Mouse (Mus musculus) small intestine, adult 2 months (tissue): Measurements from ENCODE around the gene Uri1. TPM values are rescaled to one million over a fixed set of nuclear protein-coding genes. Genes with fewer than 3 reads are reported as not detected.
A peak's percentile ranks its signal among the peaks of the same experiment; 100 is the strongest.

ENCODE experiments used
- H3K27ac ChIP-seq: fragments of 200-500 bp; 2 replicates; pipeline ENCODE4 v1.5.1; 2012; ENCODE audit warnings: low read depth, low read length, control low read depth, inconsistent platforms; ENCODE audit not compliant: insufficient read depth
- H3K27me3 ChIP-seq: fragments of 200-500 bp; 2 replicates; pipeline ENCODE4 v1.6.1; 2012; ENCODE audit warnings: mild to moderate bottlenecking, moderate library complexity, low read length, inconsistent platforms; ENCODE audit not compliant: control insufficient read depth, insufficient read depth
- H3K36me3 ChIP-seq: fragments of 200-500 bp; 2 replicates; pipeline ENCODE4 v1.6.1; 2012; ENCODE audit warnings: mild to moderate bottlenecking, low read length, control low read depth, inconsistent platforms; ENCODE audit not compliant: control insufficient read depth, insufficient read depth
- H3K4me1 ChIP-seq: fragments of 200-500 bp; 2 replicates; pipeline ENCODE4 v1.6.1; 2012; ENCODE audit warnings: low read length, inconsistent platforms, mixed read lengths; ENCODE audit not compliant: control insufficient read depth, insufficient read depth, insufficient read length
- H3K4me3 ChIP-seq: fragments of 200-500 bp; 2 replicates; pipeline ENCODE4 v1.5.1; 2012; ENCODE audit warnings: low read depth, mild to moderate bottlenecking, control low read depth, inconsistent platforms, low read length, moderate library complexity
- CTCF ChIP-seq: fragments of 200-500 bp; IDR thresholded peaks from 2 replicates; pipeline ENCODE4 v1.5.1; 2012; ENCODE audit warnings: low read depth, mild to moderate bottlenecking, control low read depth, inconsistent platforms, low read length, moderate library complexity, mixed read lengths; ENCODE audit not compliant: insufficient replicate concordance, insufficient read length; ENCODE audit errors: extremely low read depth
- POLR2A ChIP-seq: fragments of 200-500 bp; IDR thresholded peaks from 2 replicates; pipeline ENCODE4 v1.6.1; 2012; ENCODE audit warnings: low read depth, mild to moderate bottlenecking, control low read depth, inconsistent platforms, low read length, moderate library complexity
- WGBS: fragments of 180-500 bp; shearing (Covaris S2); methylation state at CpG from one replicate; pipeline ENCODE4 v1.1.7; 2018; 5-methylcytosine and 5-hydroxymethylcytosine counted together
- polyA plus RNA-seq: library from polyadenylated mRNA; depleted of rRNA; stranded (reverse); fragments of >200 nt; gene quantifications from 2 replicates; pipeline ENCODE4 v1.2.3, GENCODE M21; 2012

Gene Uri1
- polyA plus RNA-seq, 1 experiment: 3.8 TPM

- Histone ChIP-seq H3K4me3 (no peak overlapping the region), H3K27ac (no peak overlapping the region), H3K4me1 (no peaks in the 10 kb centered on the region), H3K36me3 (peaks cover 9% of the 10 kb centered on the region), H3K27me3 (no peaks in the 10 kb centered on the region)
- TF ChIP-seq CTCF (no peak), POLR2A (no peak)
- 96% methylated on average over 3 of the region's 3 CpGs for WGBS
Measured at GRCm38 (mm10) chr7:37979729-37980128, 43.6 kb downstream of the Uri1 start.

GRCm38 (mm10) chr7:37978412-37978811, 44.9 kb downstream of the Uri1 start:
- TF ChIP-seq POLR2A (no peak), CTCF (no peak)
- H3K4me3 ChIP-seq: no peak overlapping the region
- H3K36me3 ChIP-seq: peaks cover 9% of the 10 kb centered on the region
- H3K27me3 ChIP-seq: no peaks in the 10 kb centered on the region
- H3K27ac ChIP-seq: no peak overlapping the region
- WGBS: 88% methylated on average over 4 of the region's 4 CpGs
- no peaks in the 10 kb centered on the region for H3K4me1 ChIP-seq

- no peak for TF ChIP-seq CTCF
- H3K4me1 ChIP-seq: peaks cover 2% of the 10 kb centered on the region; the same call in 1 of the 2 replicates
- no peak overlapping the region for H3K27ac ChIP-seq
- H3K36me3 ChIP-seq: peaks cover 9% of the 10 kb centered on the region
- no peaks in the 10 kb centered on the region for H3K27me3 ChIP-seq
- 89% methylated on average over 2 of the region's 2 CpGs for WGBS
- H3K4me3 ChIP-seq: no peak overlapping the region
Measured at GRCm38 (mm10) chr7:37977676-37978075, 45.7 kb downstream of the Uri1 start.

DNA sequence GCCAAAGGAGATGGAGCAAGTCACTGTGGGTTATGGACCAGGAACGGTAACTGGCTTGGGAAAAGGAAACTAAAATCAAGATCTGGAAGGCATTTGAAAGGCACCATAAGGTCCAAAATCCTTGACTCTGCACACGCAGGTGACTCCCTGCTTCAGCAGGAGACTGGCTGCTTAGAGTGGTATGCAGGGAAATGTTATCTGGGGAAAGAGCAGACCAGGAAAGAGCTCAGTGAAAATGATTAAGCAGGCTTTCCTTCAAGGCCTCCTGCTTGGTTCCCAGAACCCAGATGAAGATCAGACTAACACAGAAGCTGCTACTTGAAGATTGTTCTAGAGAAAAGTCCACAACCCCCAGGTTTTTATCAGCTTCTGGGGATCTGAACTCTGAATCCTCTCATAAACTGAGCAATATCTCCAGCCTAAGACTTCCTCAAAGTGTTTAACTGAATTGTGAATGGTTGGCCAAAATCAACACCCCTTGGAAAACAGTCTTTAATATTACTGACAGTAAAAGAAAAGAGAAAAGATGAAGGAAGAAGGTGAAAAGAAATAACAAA, 50.3 kb downstream of the Uri1 start:
- Histone ChIP-seq H3K4me1 (peaks cover 2% of the 10 kb centered on the region; the same call in 1 of the 2 replicates), H3K36me3 (peaks cover 8% of the 10 kb centered on the region; the same call in 1 of the 2 replicates), H3K27ac (peak overlapping the region; percentile 89), H3K4me3 (no peak overlapping the region), H3K27me3 (no peaks in the 10 kb centered on the region)
- TF ChIP-seq POLR2A (no peak), CTCF (no peak)
- 28% methylated on average over 2 of the region's 2 CpGs for WGBS

DNA sequence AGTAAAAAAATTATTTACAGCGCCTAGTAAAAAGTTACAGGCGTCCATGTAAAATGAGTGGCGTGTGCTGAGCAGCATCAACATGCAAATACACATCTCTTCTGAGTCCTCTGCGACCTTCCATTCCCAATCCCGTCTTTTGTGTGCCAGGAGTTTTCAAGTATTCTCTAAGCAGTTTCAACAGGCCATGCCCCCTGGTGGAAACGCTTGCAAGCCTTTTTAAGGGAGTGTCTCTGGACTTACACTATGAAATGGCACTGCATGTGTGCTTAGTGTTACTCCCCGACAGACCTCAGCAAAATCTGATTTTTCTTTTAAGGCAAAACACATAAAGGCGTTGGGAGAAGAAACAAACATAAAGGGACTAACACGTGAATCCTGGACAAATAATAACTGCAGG, 50.8 kb downstream of the Uri1 start:
- Histone ChIP-seq H3K27me3 (no peaks in the 10 kb centered on the region), H3K4me1 (peaks cover 2% of the 10 kb centered on the region; the same call in 1 of the 2 replicates), H3K36me3 (peaks cover 10% of the 10 kb centered on the region; the same call in 1 of the 2 replicates), H3K4me3 (no peak overlapping the region), H3K27ac (peak overlapping the region; percentile 89)
- TF ChIP-seq POLR2A: no peak
- TF ChIP-seq CTCF: no peak
- WGBS: 68% methylated on average over 9 of the region's 9 CpGs

DNA sequence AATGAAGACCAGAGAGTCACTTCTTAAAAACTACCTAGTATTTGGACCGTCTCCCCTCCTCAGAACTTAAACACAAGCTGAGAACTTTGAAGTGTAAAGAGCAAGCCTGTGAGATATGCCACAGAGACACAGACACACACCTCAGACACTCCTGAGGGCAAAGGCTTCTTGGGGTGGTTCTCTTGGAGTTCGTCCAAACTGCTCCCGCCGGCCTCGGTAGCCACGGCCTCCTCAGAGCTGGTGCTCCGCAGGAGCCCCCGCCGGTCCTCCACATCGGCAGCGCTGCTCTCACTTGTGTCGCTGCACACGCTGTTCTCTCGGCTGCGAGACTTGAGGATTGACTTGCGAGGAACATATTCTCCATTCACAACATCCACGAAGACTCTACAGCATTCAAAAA, 61.0 kb downstream of the Uri1 start:
- peaks cover 25% of the 10 kb centered on the region for H3K36me3 ChIP-seq
- TF ChIP-seq POLR2A (no peak), CTCF (no peak)
- H3K4me1 ChIP-seq: peaks cover 9% of the 10 kb centered on the region
- 40% methylated on average over 17 of the region's 17 CpGs for WGBS
- H3K4me3 ChIP-seq: peak overlapping the region; percentile 44
- no peaks in the 10 kb centered on the region for H3K27me3 ChIP-seq
- peak overlapping the region; percentile 45 for H3K27ac ChIP-seq

DNA sequence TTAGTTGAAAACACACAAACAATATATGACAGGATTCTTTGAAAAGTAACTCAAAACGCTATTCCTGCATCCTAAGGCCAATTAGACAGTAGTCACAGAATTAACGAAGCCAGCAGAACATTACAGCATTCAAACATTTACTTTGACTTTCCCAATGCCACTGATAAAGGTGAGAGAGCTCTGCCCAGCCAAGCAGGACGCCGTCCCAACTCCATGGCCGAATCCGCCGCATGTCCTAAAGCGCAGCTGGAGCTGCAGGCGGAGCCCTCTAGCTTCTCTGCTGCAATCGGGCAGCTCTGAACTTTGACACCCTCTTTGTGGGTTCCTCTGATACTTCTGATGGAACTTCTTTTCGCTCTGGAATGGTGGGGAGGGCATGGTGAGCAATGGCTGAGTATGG, 62.1 kb downstream of the Uri1 start:
- Histone ChIP-seq H3K27ac (no peak overlapping the region), H3K4me3 (no peak overlapping the region), H3K36me3 (peaks cover 23% of the 10 kb centered on the region), H3K27me3 (no peaks in the 10 kb centered on the region), H3K4me1 (peaks cover 10% of the 10 kb centered on the region)
- WGBS: 78% methylated on average over 11 of the region's 11 CpGs
- TF ChIP-seq CTCF: no peak
- no peak for TF ChIP-seq POLR2A

DNA sequence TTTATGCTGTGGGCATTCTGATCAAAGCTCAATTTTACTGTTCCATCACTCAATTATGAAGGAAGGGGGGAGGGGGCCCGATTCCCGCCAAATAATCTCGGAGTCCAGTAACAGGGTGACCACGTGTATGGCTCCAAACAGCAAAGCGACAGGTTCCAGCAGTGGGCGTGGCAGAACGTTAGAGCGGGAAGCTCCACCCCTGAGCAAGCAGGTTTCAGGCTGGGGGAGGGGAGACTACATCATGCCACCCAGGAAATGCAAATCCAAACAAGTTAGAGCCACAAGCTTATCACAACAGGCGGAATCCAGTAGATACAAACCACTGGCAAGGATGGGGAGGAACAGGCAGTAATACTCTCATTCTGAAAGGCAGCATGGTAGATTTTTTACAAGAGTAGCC, 71.5 kb downstream of the Uri1 start:
- H3K27ac ChIP-seq: no peak overlapping the region
- H3K4me3 ChIP-seq: no peak overlapping the region

More for the DNA sequence above, 71.5 kb downstream of the Uri1 start:
- H3K27me3 ChIP-seq: no peaks in the 10 kb centered on the region
- 78% methylated on average over 9 of the region's 9 CpGs for WGBS
- H3K36me3 ChIP-seq: peaks cover 1% of the 10 kb centered on the region; the same call in 1 of the 2 replicates
- TF ChIP-seq CTCF: no peak
- no peak for TF ChIP-seq POLR2A
- peaks cover 2% of the 10 kb centered on the region; the same call in 1 of the 2 replicates for H3K4me1 ChIP-seq
